Mouse (Mus musculus): ENCODE measurements at regions not wholly inside any gene's neighbourhood (a gene's known extent, or its start where the extent isn't known, plus 50 kb on each side); places are given as distances from the start of the nearest gene placed in this dataset.

DNA sequence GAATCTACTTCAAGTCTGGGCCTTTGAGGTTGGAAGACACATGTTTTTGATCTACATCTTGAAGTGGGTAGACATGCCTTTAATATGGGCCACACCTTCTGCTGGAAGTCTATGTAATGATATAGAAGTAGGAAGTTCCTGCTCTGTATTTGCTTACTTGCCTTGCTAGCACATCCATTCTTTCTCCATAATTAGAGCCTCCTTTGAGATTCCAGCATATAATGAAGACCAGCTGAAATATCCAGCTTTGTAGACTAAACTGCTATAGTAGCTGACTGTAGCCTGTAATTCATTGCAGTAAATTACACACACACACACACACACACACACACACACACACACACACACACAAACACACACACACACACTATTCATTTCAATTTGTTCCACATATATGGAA lies 293.3 kb upstream of the Dpp10 start:
- Histone ChIP-seq H3K9ac (ENCODE audit: control insufficient read depth, low read depth, low read length, poor library complexity, severe bottlenecking) (no peak overlapping the region), H3K4me3 (ENCODE audit: control insufficient read depth in 1 of 2, insufficient read depth in 1 of 2, low read depth in 2 of 2, low read length in 2 of 2) (no peak overlapping the region)

DNA sequence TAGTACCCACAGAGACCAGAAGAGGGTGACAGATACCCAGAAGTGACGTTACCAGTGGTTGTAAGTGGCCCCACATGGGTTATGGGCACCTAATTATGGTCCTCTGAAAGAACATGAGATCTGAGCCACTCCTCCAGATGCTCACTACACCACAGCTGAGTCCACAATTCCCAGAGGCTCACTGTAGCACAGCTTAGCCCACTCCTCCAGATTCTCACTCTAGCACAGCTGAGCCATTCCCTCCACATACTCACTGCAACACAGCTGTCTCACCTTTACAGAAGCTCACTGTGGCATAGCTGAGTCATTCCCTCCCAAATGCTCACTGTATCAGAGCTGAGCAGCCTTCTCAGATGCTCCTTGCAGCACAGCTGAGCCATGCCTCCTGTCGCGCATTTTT lies 286.9 kb upstream of the Dpp10 start:
- Histone ChIP-seq H3K36me3 (ENCODE audit: control insufficient read depth in 1 of 2, insufficient read depth in 2 of 2, low read length in 2 of 2) (no peaks in the 10 kb centered on the region), H3K9ac (ENCODE audit: control insufficient read depth, low read depth, low read length, poor library complexity, severe bottlenecking) (no peak overlapping the region), H3K9me3 (replicated peaks; ENCODE audit: insufficient read depth, low read length) (no peaks in the 10 kb centered on the region), H3K27ac (ENCODE audit: control insufficient read depth, low read depth, low read length) (no peak overlapping the region), H3K4me3 (ENCODE audit: control insufficient read depth in 1 of 2, insufficient read depth in 1 of 2, low read depth in 2 of 2, low read length in 2 of 2) (no peak overlapping the region), H3K27me3 (ENCODE audit: control insufficient read depth in 1 of 2, insufficient read depth in 2 of 2, low read length in 2 of 2) (no peaks in the 10 kb centered on the region), H3K4me1 (ENCODE audit: control insufficient read depth in 1 of 2, insufficient read depth in 2 of 2, low read length in 2 of 2) (no peaks in the 10 kb centered on the region), H3K79me2 (ENCODE audit: control insufficient read depth, insufficient read depth, low read length, poor library complexity) (no peaks in the 10 kb centered on the region)
- no peak for TF ChIP-seq HCFC1 (IDR thresholded peaks at IDR 0.05; ENCODE audit: low read depth, low read length)
- no peak for TF ChIP-seq NELFE (IDR thresholded peaks at IDR 0.05; ENCODE audit: low read depth, low read length)
- TF ChIP-seq USF2 (IDR thresholded peaks at IDR 0.05; ENCODE audit: borderline replicate concordance in 1 of 2, insufficient read depth in 1 of 2, low read depth in 1 of 2, low read length in 2 of 2), result no peak
- TF ChIP-seq TBP (IDR thresholded peaks at IDR 0.05; ENCODE audit: low read depth, low read length), result no peak
- no peak for TF ChIP-seq MEF2A (IDR thresholded peaks at IDR 0.05; ENCODE audit: extremely low read depth, insufficient replicate concordance, low read depth, low read length, poor library complexity, severe bottlenecking)
- TF ChIP-seq SIN3A (IDR thresholded peaks at IDR 0.05; ENCODE audit: low read length), result no peak
- no peak for TF ChIP-seq UBTF (IDR thresholded peaks at IDR 0.05; ENCODE audit: borderline replicate concordance, insufficient read depth, low read depth, low read length)
- TF ChIP-seq ELF1 (IDR thresholded peaks at IDR 0.05; ENCODE audit: low read depth, low read length), result no peak
- no peak for TF ChIP-seq BHLHE40 (IDR thresholded peaks at IDR 0.05; ENCODE audit: borderline replicate concordance, low read depth, low read length)
- TF ChIP-seq RCOR1 (IDR thresholded peaks at IDR 0.05; ENCODE audit: low read depth, low read length), result no peak
- TF ChIP-seq CHD2 (IDR thresholded peaks at IDR 0.05; ENCODE audit: low read length), result no peak
- no peak for DNase-seq (ENCODE audit: low read depth, low spot score)

More for the DNA sequence above, 293.3 kb upstream of the Dpp10 start:
- no peaks in the 10 kb centered on the region for H3K36me3 ChIP-seq (ENCODE audit: control insufficient read depth in 1 of 2, insufficient read depth in 2 of 2, low read length in 2 of 2)
- no peaks in the 10 kb centered on the region for H3K27me3 ChIP-seq (ENCODE audit: control insufficient read depth in 1 of 2, insufficient read depth in 2 of 2, low read length in 2 of 2)
- TF ChIP-seq ELF1 (IDR thresholded peaks at IDR 0.05; ENCODE audit: low read depth, low read length), result no peak
- TF ChIP-seq NRF1 (IDR thresholded peaks at IDR 0.05; ENCODE audit: insufficient read depth, low read depth, low read length, poor library complexity, severe bottlenecking), result no peak
- TF ChIP-seq ETS1 (IDR thresholded peaks at IDR 0.05; ENCODE audit: low read depth, low read length), result no peak
- no peaks in the 10 kb centered on the region for H3K4me1 ChIP-seq (ENCODE audit: control insufficient read depth in 1 of 2, insufficient read depth in 2 of 2, low read length in 2 of 2)
- no peak for DNase-seq (ENCODE audit: low read depth, low spot score)
- H3K27ac ChIP-seq (ENCODE audit: control insufficient read depth, low read depth, low read length), result no peak overlapping the region
- no peaks in the 10 kb centered on the region for H3K79me2 ChIP-seq (ENCODE audit: control insufficient read depth, insufficient read depth, low read length, poor library complexity)
- H3K9me3 ChIP-seq (replicated peaks; ENCODE audit: insufficient read depth, low read length), result no peaks in the 10 kb centered on the region
